18 mouse cellular contexts compared by ENCODE assay signal in the genomic region with DNA sequence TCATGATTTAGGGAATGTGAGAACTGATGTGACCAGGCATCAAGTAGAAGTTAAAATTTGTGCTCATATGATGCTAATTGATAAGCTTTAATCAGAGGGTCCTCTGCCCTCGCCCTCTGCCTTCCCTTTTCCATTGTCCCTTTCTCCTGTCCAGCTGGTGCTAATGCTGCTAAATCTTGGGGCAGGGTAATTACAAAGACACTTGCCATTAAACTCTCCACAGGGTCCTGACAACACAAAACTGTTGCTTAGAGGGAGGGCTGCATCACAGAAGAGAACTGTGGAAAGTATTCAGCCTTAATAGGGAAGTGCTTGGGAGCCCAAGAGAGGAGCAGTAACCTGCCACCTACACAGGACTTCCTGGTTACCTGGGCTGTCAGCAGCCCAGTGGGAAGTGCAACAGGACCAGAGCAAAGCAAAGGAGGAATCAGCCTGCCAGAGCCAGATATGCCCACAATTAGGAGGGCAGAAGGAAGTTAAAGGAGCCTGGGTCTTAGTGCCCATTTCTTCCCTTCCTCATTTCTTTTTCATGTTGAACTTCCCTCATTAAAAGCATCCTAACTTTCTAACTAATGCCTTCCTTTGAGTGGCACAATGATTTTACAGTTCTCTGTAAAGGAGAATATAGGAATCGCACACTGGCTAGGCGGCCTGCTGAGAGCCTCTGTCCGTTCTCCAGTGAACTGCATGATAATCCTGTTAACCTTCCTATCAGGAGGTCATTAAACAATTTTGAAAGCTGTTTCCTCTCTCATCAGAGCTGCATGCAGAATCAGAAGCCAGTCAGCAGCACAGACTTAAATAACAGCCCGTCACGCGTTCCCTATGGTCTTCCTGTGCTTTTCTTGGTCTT.
A peak's percentile ranks its signal among the peaks of the same experiment; 100 is the strongest.
DNase-seq lines count a peak whose midpoint lies in the region; ATAC-seq lines count a peak whose summit lies in the region.
"Had no signal": no experiment of that assay in that cellular context is flagged by ENCODE, and none has a peak within 500 bp of the region (broad histone marks: within the 10 kb centered on the region; RNA-seq: fewer than 3 reads in every experiment).

No protein-coding gene starts in this region.

- H3K4me1 ChIP-seq in forebrain, embryonic 16.5 days (replicated peaks; ENCODE audit: control insufficient read depth, insufficient read depth, low read length): peaks cover 2% of the 10 kb centered on the region; the same call in 1 of the 2 replicates
- H3K4me1 ChIP-seq in midbrain, embryonic 14.5 days (ENCODE audit: control insufficient read depth, insufficient read depth, low read length): peaks cover 11% of the 10 kb centered on the region; the same call in 1 of the 2 replicates
- no peaks in the 10 kb centered on the region for H3K4me1 ChIP-seq in kidney, embryonic 14.5 days (ENCODE audit: control insufficient read depth, insufficient read depth, low read length)
- H3K4me1 ChIP-seq: limb, embryonic 13.5 days had no signal

- H3K4me2 ChIP-seq in forebrain, embryonic 16.5 days (ENCODE audit: low read length): no peak overlapping the region
- no peak overlapping the region for H3K4me2 ChIP-seq in midbrain, embryonic 14.5 days (ENCODE audit: low read length)
- no peak overlapping the region for H3K4me2 ChIP-seq in kidney, embryonic 14.5 days (replicated peaks; ENCODE audit: low read depth, low read length)
- H3K4me2 ChIP-seq: embryonic facial prominence, embryonic 12.5 days; limb, embryonic 13.5 days had no signal

- intact Hi-C loops in heart, postnatal 10 days (cut with DNase I): no loop called here

- H3K36me3 ChIP-seq in forebrain, embryonic 16.5 days (ENCODE audit: control insufficient read depth, insufficient read depth): no peaks in the 10 kb centered on the region
- no peaks in the 10 kb centered on the region for H3K36me3 ChIP-seq in midbrain, embryonic 14.5 days (ENCODE audit: control insufficient read depth, insufficient read depth, low read length)
- no peaks in the 10 kb centered on the region for H3K36me3 ChIP-seq in kidney, embryonic 14.5 days (ENCODE audit: control insufficient read depth, insufficient read depth, low read length)
- H3K36me3 ChIP-seq: embryonic facial prominence, embryonic 12.5 days; limb, embryonic 13.5 days had no signal

- no peaks in the 10 kb centered on the region for H3K9me3 ChIP-seq in forebrain, embryonic 16.5 days (ENCODE audit: control insufficient read depth, low read length)
- H3K9me3 ChIP-seq in midbrain, embryonic 14.5 days (ENCODE audit: control insufficient read depth, low read length): no peaks in the 10 kb centered on the region
- H3K9me3 ChIP-seq in kidney, embryonic 14.5 days (ENCODE audit: control insufficient read depth, low read length): no peaks in the 10 kb centered on the region
- H3K9me3 ChIP-seq: embryonic facial prominence, embryonic 12.5 days; limb, embryonic 13.5 days had no signal

- peak; percentile 39 for DNase-seq in embryo, embryonic 10 days (ENCODE audit: low spot score)
- DNase-seq in embryo, embryonic 9.5 days (ENCODE audit: extremely low spot score): no peak
- peak; percentile 28 for DNase-seq in embryo, embryonic 11 days
- DNase-seq in midbrain, embryonic 14.5 days: peak; percentile 46
- DNase-seq in layer of hippocampus, adult 18-20 months (ENCODE audit: low spot score in 2 of 2): no peak
- DNase-seq in heart, postnatal 10 days: no peak
- DNase-seq: cerebellum, adult 2 months; kidney, postnatal 14 days; layer of hippocampus, postnatal 36 days; liver, postnatal 0 days; thymus, postnatal 4 days had no signal

- H3K27me3 ChIP-seq in forebrain, embryonic 16.5 days (replicated peaks; ENCODE audit: control insufficient read depth, insufficient read depth, low read length): no peaks in the 10 kb centered on the region
- no peaks in the 10 kb centered on the region for H3K27me3 ChIP-seq in midbrain, embryonic 14.5 days (ENCODE audit: control insufficient read depth, insufficient read depth, low read length)
- no peaks in the 10 kb centered on the region for H3K27me3 ChIP-seq in kidney, embryonic 14.5 days (ENCODE audit: control insufficient read depth, insufficient read depth, low read length)
- H3K27me3 ChIP-seq: CH12.LX; embryonic facial prominence, embryonic 12.5 days; limb, embryonic 13.5 days had no signal

- 11% methylated on average over 7 of the region's 7 CpGs for WGBS in forebrain, embryonic 16.5 days
- WGBS in midbrain, embryonic 14.5 days: 11% methylated on average over 7 of the region's 7 CpGs
- 56% methylated on average over 7 of the region's 7 CpGs for WGBS in kidney, embryonic 14.5 days

- ATAC-seq in forebrain, embryonic 16.5 days: peak; percentile 33; the same call in 1 of the 2 replicates
- ATAC-seq in midbrain, embryonic 14.5 days (ENCODE audit: low FRiP score, low TSS enrichment): peak; percentile 46
- no peak for ATAC-seq in kidney, embryonic 14.5 days (ENCODE audit: low FRiP score, low TSS enrichment)
- ATAC-seq: intestine, postnatal 0 days; liver, postnatal 0 days had no signal

- peak overlapping the region; percentile 58 for H3K27ac ChIP-seq in forebrain, embryonic 16.5 days (ENCODE audit: low read length)
- no peak overlapping the region for H3K27ac ChIP-seq in midbrain, embryonic 14.5 days (replicated peaks; ENCODE audit: low read depth, low read length)
- no peak overlapping the region for H3K27ac ChIP-seq in kidney, embryonic 14.5 days (ENCODE audit: low read depth, low read length)
- H3K27ac ChIP-seq: embryonic facial prominence, embryonic 12.5 days; limb, embryonic 13.5 days; macrophage had no signal

- no peak overlapping the region for H3K9ac ChIP-seq in forebrain, embryonic 16.5 days (replicated peaks; ENCODE audit: low read depth, low read length)
- H3K9ac ChIP-seq in midbrain, embryonic 14.5 days (replicated peaks; ENCODE audit: low read length): no peak overlapping the region
- no peak overlapping the region for H3K9ac ChIP-seq in kidney, embryonic 14.5 days (ENCODE audit: low read depth, low read length)
- H3K9ac ChIP-seq: embryonic facial prominence, embryonic 12.5 days; limb, embryonic 13.5 days; liver, postnatal 0 days had no signal

- H3K4me3 ChIP-seq in forebrain, embryonic 16.5 days (replicated peaks; ENCODE audit: low read length): no peak overlapping the region
- H3K4me3 ChIP-seq in midbrain, embryonic 14.5 days (replicated peaks; ENCODE audit: low read depth, low read length): no peak overlapping the region
- no peak overlapping the region for H3K4me3 ChIP-seq in kidney, embryonic 14.5 days (ENCODE audit: low read length)
- H3K4me3 ChIP-seq: embryonic facial prominence, embryonic 12.5 days; limb, embryonic 13.5 days had no signal

Comparison
In these comparisons a context has a peak if more than half of its experiments do, and no peak if none do; other contexts are left out.
1. DNase-seq: peak in embryo, embryonic 10 days (single experiment), embryo, embryonic 11 days (single experiment) and midbrain, embryonic 14.5 days (single experiment); none in embryo, embryonic 9.5 days (single experiment), layer of hippocampus, adult 18-20 months (0 of 2) and heart, postnatal 10 days (0 of 2).